Mouse (Mus musculus) embryonic fibroblast, embryonic 13.5 days (primary cell): ENCODE data around the gene Myo5c. TPM values are rescaled to one million over a fixed set of nuclear protein-coding genes. Genes with fewer than 3 reads are reported as not detected.
A peak's percentile ranks its signal among the peaks of the same experiment; 100 is the strongest.
"Not testable (repeated sequence)": the region's sequence is repeated elsewhere in the genome, so short reads cannot be mapped to it uniquely, and the experiment has no call there.

ENCODE experiments used
- H3K27ac ChIP-seq: 2 replicates; pipeline ENCODE4 v1.5.1; 2012; ENCODE audit warnings: low read length, control low read depth, inconsistent platforms; ENCODE audit not compliant: insufficient read depth
- H3K4me1 ChIP-seq: 2 replicates; pipeline ENCODE4 v1.6.1; 2011; ENCODE audit warnings: low read length; ENCODE audit not compliant: control insufficient read depth, insufficient read depth
- H3K4me3 ChIP-seq: 2 replicates; pipeline ENCODE4 v1.5.1; 2011; ENCODE audit warnings: mild to moderate bottlenecking, control low read depth, low read length; ENCODE audit not compliant: insufficient read depth
- CTCF ChIP-seq: IDR thresholded peaks from 2 replicates; pipeline ENCODE4 v1.5.1; 2011; ENCODE audit warnings: mild to moderate bottlenecking, control low read depth, low read length, moderate library complexity, borderline replicate concordance; ENCODE audit not compliant: insufficient read depth
- POLR2A ChIP-seq: IDR thresholded peaks from 2 replicates; pipeline ENCODE4 v1.6.1; 2011; ENCODE audit warnings: low read depth, mild to moderate bottlenecking, control low read depth, low read length, moderate library complexity
- polyA plus RNA-seq: library from polyadenylated mRNA; stranded (reverse); fragments of >200 nt; gene quantifications from 2 replicates; pipeline ENCODE4 v1.2.4, GENCODE M21; 2011; ENCODE audit warnings: low read depth; ENCODE audit not compliant: missing spikeins, insufficient read length

Myo5c gene
- polyA plus RNA-seq, 1 experiment: 1.9 TPM

DNA sequence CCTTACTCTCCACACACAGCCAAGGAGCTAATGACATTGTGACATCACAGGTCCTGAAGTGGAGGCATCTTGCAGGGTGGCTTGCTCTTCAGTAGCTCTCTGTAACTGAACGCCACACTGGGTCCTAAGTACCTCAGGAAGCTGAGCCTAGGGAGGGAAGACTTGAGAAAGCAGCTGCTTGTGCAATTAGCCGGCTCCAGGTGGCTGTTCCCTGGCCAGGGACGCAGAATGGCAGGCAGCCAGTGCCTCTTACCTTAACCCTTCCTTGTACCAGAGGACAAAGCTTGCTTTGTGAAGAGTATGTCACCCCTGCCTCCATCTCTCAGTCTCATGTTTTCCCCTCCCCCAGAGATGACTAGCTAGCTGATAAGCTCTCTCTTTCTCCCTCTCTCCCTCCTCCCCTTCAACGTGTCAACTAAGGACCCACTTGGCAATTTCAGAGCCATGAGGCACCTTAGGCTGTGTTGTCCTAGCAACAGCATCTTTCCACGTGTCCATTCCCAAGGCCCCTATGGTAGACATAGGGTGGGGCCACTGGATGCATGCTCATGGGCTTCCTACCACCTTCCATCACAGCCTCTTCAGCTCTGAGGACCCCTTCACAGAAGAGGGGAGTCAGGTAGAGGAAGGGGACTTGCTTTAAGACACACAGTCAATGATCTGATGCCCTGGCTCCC is 12.0 kb downstream of the Myo5c start:
- Histone ChIP-seq H3K4me3 (no peak overlapping the region), H3K27ac (no peak overlapping the region), H3K4me1 (peaks cover 10% of the 10 kb centered on the region)
- no peak for TF ChIP-seq POLR2A
- TF ChIP-seq CTCF: no peak

- H3K4me3 ChIP-seq: no peak overlapping the region
- H3K4me1 ChIP-seq: peaks cover 10% of the 10 kb centered on the region
- no peak overlapping the region for H3K27ac ChIP-seq
- TF ChIP-seq POLR2A (no peak), CTCF (no peak)
Observed at GRCm38 (mm10) chr9:75244527-75244926, 12.7 kb downstream of the Myo5c start.

DNA sequence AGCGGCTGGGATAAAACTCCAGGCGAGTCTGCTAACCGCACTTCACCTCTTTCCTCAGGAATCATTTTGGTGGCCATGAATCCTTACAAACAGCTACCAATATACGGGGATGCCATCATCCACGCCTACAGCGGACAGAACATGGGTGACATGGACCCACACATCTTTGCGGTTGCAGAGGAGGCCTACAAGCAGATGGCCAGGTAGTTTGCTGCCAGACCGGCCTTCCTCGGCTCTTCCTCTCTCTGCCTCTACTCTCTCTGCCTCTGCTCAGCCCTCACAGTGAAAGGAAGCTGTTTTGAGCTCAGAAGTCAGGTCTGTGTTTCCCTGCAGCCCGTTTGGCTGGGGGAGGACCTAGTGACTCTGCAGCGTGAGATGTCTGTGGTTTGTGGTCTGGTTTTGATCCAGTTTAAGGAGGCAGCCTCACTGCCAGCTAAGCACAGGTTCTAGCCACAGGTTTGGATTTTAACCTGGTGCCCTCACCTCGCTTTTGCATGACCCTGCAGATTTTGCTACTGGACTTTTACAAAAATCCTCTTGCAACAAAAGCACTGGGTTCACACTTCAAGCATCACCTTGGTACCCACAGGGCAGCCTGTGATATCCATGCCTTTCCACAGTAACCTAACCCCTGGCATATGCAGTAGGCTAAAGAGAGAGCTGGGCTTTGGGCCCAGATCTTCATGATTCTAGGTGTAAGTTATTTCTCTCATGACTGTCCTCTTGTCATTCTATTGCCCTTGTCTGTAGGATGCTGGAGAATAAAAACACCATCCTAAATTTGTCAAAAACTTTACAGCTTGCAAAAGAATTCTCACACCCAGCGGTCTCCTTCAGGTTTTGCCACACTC is 14.5 kb downstream of the Myo5c start:
- Histone ChIP-seq H3K4me3 (no peak overlapping the region), H3K27ac (no peak overlapping the region), H3K4me1 (peaks cover 10% of the 10 kb centered on the region)
- TF ChIP-seq CTCF (no peak), POLR2A (no peak)

DNA sequence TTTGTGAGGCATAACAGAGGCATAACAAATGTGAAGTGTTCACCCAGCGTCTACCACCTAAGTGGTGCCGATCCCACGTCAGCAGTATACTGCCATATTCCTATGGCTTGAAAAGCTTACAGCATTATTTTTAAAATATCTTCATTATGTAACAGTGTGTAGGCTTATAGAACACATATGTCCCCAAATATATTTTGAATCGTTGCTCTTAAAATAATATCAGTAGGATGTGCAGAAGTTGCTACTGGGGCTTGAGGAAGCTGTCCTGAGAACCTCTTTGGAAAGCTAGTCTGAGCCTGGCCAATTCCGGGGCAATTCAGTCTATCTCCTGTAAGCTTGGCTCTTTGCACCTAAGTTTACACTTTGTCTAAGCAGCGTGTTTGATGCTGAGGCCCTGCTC is 16.1 kb downstream of the Myo5c start:
- TF ChIP-seq CTCF (no peak), POLR2A (no peak)
- Histone ChIP-seq H3K4me1 (peaks cover 10% of the 10 kb centered on the region), H3K4me3 (no peak overlapping the region), H3K27ac (no peak overlapping the region)

DNA sequence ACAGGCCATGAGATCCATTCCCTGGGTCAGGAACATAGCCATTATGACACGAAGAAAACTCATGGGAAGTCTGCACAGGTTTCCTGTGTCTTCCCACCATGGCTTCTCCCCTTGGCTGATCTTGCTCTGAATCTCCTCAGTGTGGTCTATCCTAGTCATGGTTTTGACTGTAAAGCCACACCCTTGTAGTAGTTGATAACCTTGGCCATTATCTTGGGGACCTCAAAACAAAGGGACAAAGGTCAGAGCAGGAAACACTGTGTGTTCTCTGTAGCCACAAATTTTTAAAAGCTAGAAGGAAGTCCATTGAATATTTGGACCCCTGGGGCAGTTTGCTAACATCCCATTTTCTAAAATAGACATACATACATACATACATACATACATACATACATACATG is 16.5 kb downstream of the Myo5c start:
- no peak for TF ChIP-seq POLR2A
- no peak for TF ChIP-seq CTCF
- Histone ChIP-seq H3K27ac (no peak overlapping the region), H3K4me3 (no peak overlapping the region), H3K4me1 (peaks cover 10% of the 10 kb centered on the region)

- H3K4me1 ChIP-seq: peaks cover 10% of the 10 kb centered on the region
- H3K27ac ChIP-seq: no peak overlapping the region
- no peak for TF ChIP-seq CTCF
- no peak for TF ChIP-seq POLR2A
- H3K4me3 ChIP-seq: no peak overlapping the region
Observed at GRCm38 (mm10) chr9:75248874-75249273, 17.1 kb downstream of the Myo5c start.

DNA sequence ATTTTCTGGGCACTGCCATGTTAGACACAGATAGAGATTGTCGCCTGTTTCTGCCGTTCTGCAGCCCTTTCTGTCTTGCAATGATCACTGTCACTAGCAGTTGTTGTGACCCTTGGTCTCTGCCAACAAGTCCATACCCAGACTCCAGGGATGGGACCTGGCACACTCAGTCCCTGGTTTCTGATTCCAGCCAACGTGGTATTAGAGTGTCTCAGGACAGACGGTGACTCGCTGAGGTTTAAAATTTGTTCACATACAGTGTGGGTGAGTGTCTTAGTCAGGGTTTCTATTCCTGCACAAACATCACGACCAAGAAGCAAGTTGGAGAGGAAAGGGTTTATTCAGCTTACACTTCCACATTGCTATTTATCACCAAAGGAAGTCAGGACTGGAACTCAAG is 21.3 kb downstream of the Myo5c start:
- H3K4me1 ChIP-seq, H3K4me3 ChIP-seq, H3K27ac ChIP-seq: not testable (repeated sequence)

DNA sequence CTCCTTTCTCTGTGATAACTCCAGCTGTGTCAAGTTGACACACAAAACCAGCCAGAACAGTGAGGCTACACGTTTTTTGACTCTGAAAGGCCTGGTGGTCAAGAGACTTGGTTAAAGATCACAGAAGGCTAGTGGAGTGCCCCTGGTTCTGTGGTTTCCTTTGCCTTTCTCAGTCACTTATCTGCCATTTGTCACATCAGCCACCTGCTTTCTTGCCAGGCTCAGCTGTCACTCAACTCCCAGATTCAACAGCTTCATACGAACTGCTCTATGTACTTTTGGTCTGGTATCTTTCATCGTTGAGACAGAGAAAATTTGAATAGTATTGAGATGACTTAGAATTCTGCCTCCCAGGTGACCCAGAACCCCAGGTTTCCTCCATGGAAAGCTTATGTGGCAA is 21.9 kb downstream of the Myo5c start:
- TF ChIP-seq POLR2A (no peak), CTCF (no peak)
- Histone ChIP-seq H3K27ac (peak overlapping the region; percentile 53), H3K4me3 (no peak overlapping the region), H3K4me1 (0 out of 2 replicates have a peak, but pooled peaks cover 4% of the 10 kb centered on the region)

- TF ChIP-seq POLR2A (no peak), CTCF (no peak)
- H3K4me3 ChIP-seq: no peak overlapping the region
- 0 out of 2 replicates have a peak, but pooled peaks cover 4% of the 10 kb centered on the region for H3K4me1 ChIP-seq
- H3K27ac ChIP-seq: 0 out of 2 replicates have a peak overlapping the region, but pooled peaks have one; percentile 53
Observed at GRCm38 (mm10) chr9:75254196-75254955, 22.6 kb downstream of the Myo5c start.
